Mouse (Mus musculus) heart, adult 2 months (tissue): ENCODE results near the gene Acpp. TPM values are rescaled to one million over a fixed set of nuclear protein-coding genes. Genes with fewer than 3 reads are reported as not detected.

Source experiments
- DNase-seq, 2 experiments: peaks; one replicate each; pipeline ENCODE4 v3.0.0; 2021
- H3K27ac ChIP-seq: fragments of 200-600 bp; 2 replicates; pipeline ENCODE4 v1.8.1; 2022
- H3K27me3 ChIP-seq: fragments of 200-500 bp; 2 replicates; pipeline ENCODE4 v1.6.1; 2012; ENCODE audit warnings: mild to moderate bottlenecking, low read length, inconsistent platforms, mixed read lengths; ENCODE audit not compliant: control insufficient read depth, insufficient read depth
- H3K36me3 ChIP-seq: fragments of 200-500 bp; 2 replicates; pipeline ENCODE4 v1.6.1; 2012; ENCODE audit warnings: low read length, inconsistent platforms; ENCODE audit not compliant: control insufficient read depth, insufficient read depth
- H3K4me1 ChIP-seq: fragments of 200-500 bp; 2 replicates; pipeline ENCODE4 v1.6.1; 2011; ENCODE audit warnings: low read length; ENCODE audit not compliant: control insufficient read depth, insufficient read depth
- H3K4me3 ChIP-seq: fragments of 200-600 bp; 2 replicates; pipeline ENCODE4 v1.8.1; 2022
- H3K79me2 ChIP-seq: fragments of 200-500 bp; replicated peaks from 2 replicates; pipeline ENCODE4 v1.6.1; 2012; ENCODE audit warnings: mild to moderate bottlenecking, inconsistent platforms, low read length, moderate library complexity, mixed read lengths; ENCODE audit not compliant: control insufficient read depth, insufficient read depth
- H3K9ac ChIP-seq: fragments of 200-500 bp; 2 replicates; pipeline ENCODE4 v1.6.1; 2012; ENCODE audit warnings: low read depth, mild to moderate bottlenecking, control low read depth, inconsistent platforms, low read length, mixed read lengths
- CTCF ChIP-seq: fragments of 200-600 bp; IDR thresholded peaks from 2 replicates; pipeline ENCODE4 v1.8.1; 2022; ENCODE audit warnings: antibody characterized with exemption, mild to moderate bottlenecking, moderate library complexity
- EP300 ChIP-seq: fragments of 200-500 bp; IDR thresholded peaks from 2 replicates; pipeline ENCODE4 v1.6.1; 2011; ENCODE audit warnings: low read depth, low read length, control low read depth; ENCODE audit not compliant: insufficient read depth
- POLR2A ChIP-seq: fragments of 200-500 bp; IDR thresholded peaks from 2 replicates; pipeline ENCODE4 v1.6.1; 2011; ENCODE audit warnings: mild to moderate bottlenecking, low read depth, low read length, control low read depth; ENCODE audit not compliant: insufficient read depth
- WGBS: fragments of 180-500 bp; shearing (Covaris S2); methylation state at CpG from one replicate; pipeline ENCODE4 v1.1.7; 2018; 5-methylcytosine and 5-hydroxymethylcytosine counted together
- intact Hi-C: fragments of 180-260 bp; cut with DNase I; formaldehyde crosslinking; loops from one replicate; pipeline ENCODE4 v1.15.1; 2025
- long read RNA-seq: library from polyadenylated mRNA; stranded (forward); transcript quantifications from one replicate; pipeline ENCODE4 v2.0.0, GENCODE M21; 2021
- polyA plus RNA-seq: library from polyadenylated mRNA; depleted of rRNA; stranded (reverse); fragments of >200 nt; gene quantifications from 2 replicates; pipeline ENCODE4 v1.2.3, GENCODE M21; 2012; rRNA removed
- total RNA-seq, 2 experiments: library from RNA; stranded (reverse); gene quantifications; 2 replicates each; pipeline ENCODE4 v1.2.3; 2021

The Acpp gene
- total RNA-seq (under 1 TPM; 0.23 to 0.41 TPM), polyA plus RNA-seq (0.03 and 0.35 TPM in 2 replicates)
- long read RNA-seq = 0 reads

- H3K9ac ChIP-seq = no peak within 1 kb of the TSS
- no peak for TF ChIP-seq EP300
- TF ChIP-seq CTCF = no peak
- TF ChIP-seq POLR2A = no peak
- DNase-seq = peak in 1 of 2 experiments; percentile 26
- WGBS = 19% methylated on average over 18 of the region's 18 CpGs
- no peak within 1 kb of the TSS for H3K4me3 ChIP-seq
- intact Hi-C loops = no loop called here
- H3K27me3 ChIP-seq = no peaks in the 10 kb centered on the region
- no peak within 1 kb of the TSS for H3K27ac ChIP-seq
- H3K79me2 ChIP-seq = no peaks in the 10 kb centered on the region
- H3K4me1 ChIP-seq = no peaks in the 10 kb centered on the region
- H3K36me3 ChIP-seq = no peaks in the 10 kb centered on the region
These were observed at the start of gene Acpp for GRCm38 (mm10) chr9:104337183-104337931. Gene Acpp, minus strand, starts transcription at chr9:104337748.

GRCm38 (mm10) chr9:104382571-104383170 is 45.1 kb upstream of the Acpp start:
- no peak for TF ChIP-seq EP300
- no peak for TF ChIP-seq CTCF
- no peak for TF ChIP-seq POLR2A

DNA sequence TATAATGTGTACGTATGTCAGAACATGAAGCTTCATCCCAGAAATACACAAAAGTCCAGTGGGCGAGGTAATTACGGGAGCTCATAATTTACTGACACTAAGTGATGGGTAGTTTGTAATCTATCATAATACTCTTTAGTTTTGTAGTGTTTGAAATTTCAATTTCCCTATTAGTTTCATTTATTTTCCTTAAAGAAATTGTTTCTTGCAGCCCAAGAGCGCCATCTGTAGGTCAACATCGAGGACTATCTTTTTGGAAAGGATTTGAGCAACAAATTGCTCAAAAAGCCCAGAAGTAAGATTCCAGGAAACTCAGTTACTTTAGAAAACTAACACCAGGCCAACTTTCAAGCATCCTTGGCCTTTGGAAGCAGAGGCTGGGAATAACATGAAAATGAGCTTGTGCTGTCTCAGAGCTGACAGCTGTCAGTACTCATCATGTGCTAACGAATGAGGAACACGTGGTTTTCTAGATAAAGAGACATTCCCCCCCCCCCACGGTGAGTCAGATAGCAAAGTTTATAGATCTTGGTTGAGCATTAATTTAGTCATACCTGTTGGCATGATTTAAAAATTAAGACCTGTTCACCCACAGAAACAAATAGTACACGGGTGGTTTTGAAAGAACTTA is 42.1 kb upstream of the Acpp start:
- 55% methylated on average over 9 of the region's 9 CpGs for WGBS
- Histone ChIP-seq H3K27me3 (no peaks in the 10 kb centered on the region), H3K79me2 (no peaks in the 10 kb centered on the region), H3K27ac (no peak overlapping the region), H3K9ac (no peak overlapping the region), H3K4me3 (no peak overlapping the region), H3K36me3 (no peaks in the 10 kb centered on the region), H3K4me1 (no peaks in the 10 kb centered on the region)
- DNase-seq = no peak
- intact Hi-C loops = loop anchor here (2.0 to 5.0 kb wide), 2 partner anchors 62 to 103 kb away; no protein-coding TSS in a partner anchor
- peak; percentile 69 for TF ChIP-seq CTCF
- no peak for TF ChIP-seq EP300

More at GRCm38 (mm10) chr9:104382571-104383170, 45.1 kb upstream of the Acpp start:
- Histone ChIP-seq H3K27ac (no peak overlapping the region), H3K36me3 (no peaks in the 10 kb centered on the region), H3K4me3 (no peak overlapping the region), H3K27me3 (no peaks in the 10 kb centered on the region), H3K4me1 (no peaks in the 10 kb centered on the region), H3K9ac (no peak overlapping the region), H3K79me2 (no peaks in the 10 kb centered on the region)
- intact Hi-C loops = no loop called here
- DNase-seq = no peak
- 69% methylated on average over 6 of the region's 6 CpGs for WGBS

- Histone ChIP-seq H3K36me3 (no peaks in the 10 kb centered on the region), H3K27me3 (no peaks in the 10 kb centered on the region), H3K4me3 (no peak overlapping the region), H3K27ac (no peak overlapping the region), H3K4me1 (no peaks in the 10 kb centered on the region), H3K9ac (no peak overlapping the region), H3K79me2 (no peaks in the 10 kb centered on the region)
- 13% methylated on average over 3 of the region's 3 CpGs for WGBS
- DNase-seq = no peak
- intact Hi-C loops = loop anchor here (5.0 kb wide), 1 partner anchor 58 kb away; no protein-coding TSS in a partner anchor
- TF ChIP-seq CTCF (no peak), EP300 (no peak), POLR2A (no peak)
These were observed 38.0 kb upstream of the Acpp start for GRCm38 (mm10) chr9:104375573-104375972.

DNA sequence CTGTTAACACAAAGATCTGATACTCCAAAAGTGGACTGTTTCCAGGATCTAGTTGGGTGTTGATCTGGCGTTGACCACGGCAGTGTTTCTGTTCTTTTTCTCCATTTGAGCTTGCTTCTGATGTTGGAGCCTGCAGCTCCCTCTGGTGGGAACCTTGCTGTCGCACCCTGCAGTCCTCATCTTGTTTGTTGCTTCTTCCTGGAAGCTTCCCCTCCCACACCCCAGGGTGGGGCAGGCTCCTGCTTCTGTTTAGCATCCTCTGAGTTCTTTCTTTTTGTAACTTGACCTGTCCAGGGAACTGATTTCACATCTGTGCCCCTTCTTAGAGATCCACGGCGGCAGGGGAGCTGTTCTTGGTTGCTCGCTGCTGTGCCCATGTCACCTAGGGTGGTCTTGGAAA is 35.7 kb upstream of the Acpp start:
- intact Hi-C loops = no loop called here
- no peaks in the 10 kb centered on the region for H3K79me2 ChIP-seq
- H3K4me1 ChIP-seq = no peaks in the 10 kb centered on the region
- H3K27ac ChIP-seq = no peak overlapping the region
- TF ChIP-seq EP300 = no peak
- TF ChIP-seq CTCF = peak; percentile 61
- no peak for TF ChIP-seq POLR2A
- no peaks in the 10 kb centered on the region for H3K36me3 ChIP-seq
- H3K4me3 ChIP-seq = no peak overlapping the region
- WGBS = 18% methylated on average over 6 of the region's 6 CpGs
- DNase-seq = peak; percentile 24 to 27
- no peak overlapping the region for H3K9ac ChIP-seq
- H3K27me3 ChIP-seq = no peaks in the 10 kb centered on the region
